Mouse (Mus musculus) liver, embryonic 16.5 days (tissue): ENCODE measurements at regions not wholly inside any gene's neighbourhood (a gene's known extent, or its start where the extent isn't known, plus 50 kb on each side); places are given as distances from the start of the nearest gene placed in this dataset.

Experiments
- ATAC-seq: fragments of 200-750 bp; cut with Nextera tagmentation; 2 replicates; pipeline ENCODE4 v1.8.0; 2017; ENCODE audit warnings: low read depth, mild to moderate bottlenecking, moderate number of reproducible peaks, moderate library complexity
- H3K27ac ChIP-seq: fragments of 300-500 bp; sonication (generic); 2 replicates; pipeline ENCODE4 v1.5.1; 2014; ENCODE audit warnings: mild to moderate bottlenecking, low read length
- H3K27me3 ChIP-seq: fragments of 300-500 bp; sonication (generic); 2 replicates; pipeline ENCODE4 v1.6.1; 2014; ENCODE audit warnings: low read depth, low read length, mixed read lengths; ENCODE audit not compliant: control insufficient read depth, insufficient read depth
- H3K36me3 ChIP-seq: fragments of 300-500 bp; sonication (generic); 2 replicates; pipeline ENCODE4 v1.6.1; 2014; ENCODE audit warnings: mild to moderate bottlenecking; ENCODE audit not compliant: control insufficient read depth, insufficient read depth
- H3K4me1 ChIP-seq: fragments of 300-500 bp; sonication (generic); 2 replicates; pipeline ENCODE4 v1.6.1; 2014; ENCODE audit warnings: low read depth, low read length, mixed read lengths; ENCODE audit not compliant: control insufficient read depth
- H3K4me2 ChIP-seq: fragments of 300-500 bp; sonication (generic); 2 replicates; pipeline ENCODE4 v1.6.1; 2014; ENCODE audit warnings: low read depth, low read length, mixed read lengths
- H3K4me3 ChIP-seq: fragments of 300-500 bp; sonication (generic); 2 replicates; pipeline ENCODE4 v1.5.1; 2014; ENCODE audit warnings: low read depth, mild to moderate bottlenecking, low read length
- H3K9ac ChIP-seq: fragments of 300-500 bp; sonication (generic); 2 replicates; pipeline ENCODE4 v1.6.1; 2014; ENCODE audit warnings: low read depth, low read length
- H3K9me3 ChIP-seq: fragments of 300-500 bp; sonication (generic); replicated peaks from 2 replicates; pipeline ENCODE4 v1.6.1; 2016; ENCODE audit warnings: low read length; ENCODE audit not compliant: control insufficient read depth
- WGBS: fragments of 180-500 bp; shearing (Covaris S2); extraction: QIAGEN DNeasy Blood & Tissue Kit; methylation state at CpG from one replicate; pipeline ENCODE4 v1.1.7; 2014; ENCODE audit not compliant: insufficient replicate concordance; 5-methylcytosine and 5-hydroxymethylcytosine counted together

DNA sequence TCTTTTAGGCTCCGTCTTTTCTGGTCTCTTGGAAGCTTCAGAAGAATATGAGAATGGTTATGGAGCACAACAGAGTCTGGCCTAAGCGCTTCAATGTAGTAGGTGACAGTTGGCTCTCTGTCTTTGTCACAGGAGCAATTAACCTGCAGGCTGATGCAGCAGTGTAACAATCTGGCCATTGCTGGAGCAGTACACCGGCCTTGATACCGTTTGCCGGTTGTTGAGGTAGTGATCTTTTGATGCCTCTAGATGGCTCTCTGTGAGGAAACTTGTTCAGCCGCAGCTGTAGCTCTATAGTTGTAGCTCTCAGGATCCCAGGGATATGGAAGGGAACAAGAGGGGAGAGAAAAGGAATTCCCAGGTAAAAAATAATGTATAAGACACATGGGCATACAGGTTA, 196.1 kb upstream of the Cxcr4 start:
- no peak overlapping the region for H3K4me3 ChIP-seq
- H3K27ac ChIP-seq = no peak overlapping the region
- no peaks in the 10 kb centered on the region for H3K9me3 ChIP-seq
- H3K36me3 ChIP-seq = no peaks in the 10 kb centered on the region
- no peaks in the 10 kb centered on the region for H3K4me1 ChIP-seq
- ATAC-seq = no peak
- H3K27me3 ChIP-seq = no peaks in the 10 kb centered on the region
- WGBS = 43% methylated on average over 6 of the region's 6 CpGs
- H3K9ac ChIP-seq = no peak overlapping the region
- H3K4me2 ChIP-seq = no peak overlapping the region

DNA sequence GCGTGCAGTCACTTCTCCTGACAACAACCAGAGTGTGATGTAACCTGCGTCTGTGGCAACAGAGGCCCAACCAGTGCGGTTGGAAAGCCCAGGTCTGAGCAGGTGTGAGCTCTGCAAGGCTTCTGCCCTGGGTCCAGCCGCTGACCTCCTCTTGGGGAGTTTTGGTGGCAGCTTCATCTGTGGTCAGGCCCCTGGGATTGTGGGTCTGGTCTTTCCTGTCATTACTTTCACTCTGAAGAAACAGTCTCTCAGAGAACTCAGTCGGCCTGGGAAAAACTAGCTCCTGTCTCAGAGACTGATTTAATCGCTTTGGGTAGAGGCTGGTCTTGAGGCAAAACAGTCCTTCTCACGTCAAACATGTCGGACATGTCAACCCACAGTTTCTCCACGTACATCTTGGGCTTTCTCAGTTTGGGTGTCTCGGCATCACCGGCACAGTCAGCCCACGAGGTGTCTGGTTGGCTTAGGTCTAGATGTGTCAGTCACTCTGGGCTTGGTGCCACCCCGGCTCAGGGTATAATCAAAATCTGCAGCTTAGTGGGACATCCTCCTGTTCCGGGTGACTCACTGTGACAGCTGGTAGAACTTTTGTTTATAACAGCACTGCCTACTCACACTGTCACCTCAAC, 195.0 kb upstream of the Cxcr4 start:
- Histone ChIP-seq H3K9me3 (no peaks in the 10 kb centered on the region), H3K9ac (no peak overlapping the region), H3K4me1 (no peaks in the 10 kb centered on the region), H3K4me2 (no peak overlapping the region), H3K4me3 (no peak overlapping the region), H3K36me3 (no peaks in the 10 kb centered on the region), H3K27ac (no peak overlapping the region), H3K27me3 (no peaks in the 10 kb centered on the region)
- 58% methylated on average over 14 of the region's 14 CpGs for WGBS
- ATAC-seq = no peak

DNA sequence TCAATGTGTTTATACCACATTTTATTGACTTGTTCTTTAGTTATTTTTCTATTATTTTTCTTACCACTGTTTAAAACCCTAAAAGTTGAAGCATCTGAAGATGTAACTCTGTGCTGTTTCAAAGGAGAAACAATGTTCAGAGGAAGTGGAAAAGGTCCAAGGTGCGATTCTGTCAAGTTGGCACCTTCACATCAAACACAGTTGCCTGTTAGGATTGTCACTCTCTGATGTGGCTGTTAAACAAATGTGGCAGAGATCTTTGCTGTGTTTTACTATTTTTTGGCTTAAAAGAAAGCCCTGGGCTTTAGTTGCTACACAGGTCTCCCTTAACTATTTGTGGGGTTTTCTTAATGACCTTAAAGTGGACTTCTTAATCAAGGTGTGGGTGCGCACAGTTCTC, 190.2 kb upstream of the Cxcr4 start:
- no peak overlapping the region for H3K4me3 ChIP-seq
- 64% methylated on average over 2 of the region's 2 CpGs for WGBS
- H3K4me1 ChIP-seq = no peaks in the 10 kb centered on the region
- no peaks in the 10 kb centered on the region for H3K27me3 ChIP-seq
- no peak for ATAC-seq
- no peak overlapping the region for H3K4me2 ChIP-seq
- H3K27ac ChIP-seq = no peak overlapping the region
- H3K36me3 ChIP-seq = no peaks in the 10 kb centered on the region
- no peak overlapping the region for H3K9ac ChIP-seq
- H3K9me3 ChIP-seq = no peaks in the 10 kb centered on the region

DNA sequence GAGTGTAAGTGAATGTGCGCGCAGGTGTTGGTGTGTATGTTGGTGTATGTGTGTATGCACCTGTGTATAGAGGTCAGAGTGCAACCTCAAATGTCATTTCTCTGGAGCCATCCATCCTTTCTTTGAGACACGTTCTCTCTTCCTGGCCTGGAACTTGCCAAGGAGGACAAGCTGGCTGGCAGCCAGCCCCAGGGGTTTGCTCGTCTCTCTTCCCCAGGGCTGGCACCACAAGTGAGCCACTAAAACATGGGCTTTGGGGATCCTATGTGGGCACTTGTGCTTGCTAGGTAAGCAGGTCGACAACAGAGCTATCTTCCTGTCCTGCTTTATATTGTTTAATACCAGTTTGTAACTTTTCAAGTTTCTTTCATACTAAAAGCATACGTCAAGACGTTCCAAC, 189.8 kb upstream of the Cxcr4 start:
- H3K4me3 ChIP-seq = no peak overlapping the region
- no peaks in the 10 kb centered on the region for H3K9me3 ChIP-seq
- no peaks in the 10 kb centered on the region for H3K27me3 ChIP-seq
- H3K4me1 ChIP-seq = no peaks in the 10 kb centered on the region
- H3K4me2 ChIP-seq = no peak overlapping the region
- H3K9ac ChIP-seq = no peak overlapping the region
- WGBS = 65% methylated on average over 7 of the region's 7 CpGs
- H3K36me3 ChIP-seq = no peaks in the 10 kb centered on the region
- H3K27ac ChIP-seq = no peak overlapping the region
- no peak for ATAC-seq

DNA sequence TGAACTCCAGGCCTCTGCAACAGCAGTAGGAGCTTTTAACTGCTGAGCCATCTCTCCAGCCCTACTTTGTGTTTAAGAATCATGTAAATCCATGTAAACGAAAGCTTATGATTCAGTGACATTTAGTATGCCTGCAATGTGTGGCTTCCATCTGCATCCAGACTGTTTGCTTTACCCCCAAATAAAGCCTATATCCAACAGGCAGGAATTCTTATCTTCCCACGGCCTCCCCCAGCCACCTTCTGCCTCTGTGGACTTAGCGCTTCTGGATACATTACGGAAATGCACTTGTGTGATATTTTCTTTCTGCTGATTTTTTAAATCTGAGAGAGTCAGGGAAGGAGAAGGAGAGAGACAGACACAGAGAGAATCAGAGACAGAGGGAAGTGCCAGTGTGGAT, 189.2 kb upstream of the Cxcr4 start:
- ATAC-seq = no peak
- WGBS = 61% methylated on average over 4 of the region's 4 CpGs

DNA sequence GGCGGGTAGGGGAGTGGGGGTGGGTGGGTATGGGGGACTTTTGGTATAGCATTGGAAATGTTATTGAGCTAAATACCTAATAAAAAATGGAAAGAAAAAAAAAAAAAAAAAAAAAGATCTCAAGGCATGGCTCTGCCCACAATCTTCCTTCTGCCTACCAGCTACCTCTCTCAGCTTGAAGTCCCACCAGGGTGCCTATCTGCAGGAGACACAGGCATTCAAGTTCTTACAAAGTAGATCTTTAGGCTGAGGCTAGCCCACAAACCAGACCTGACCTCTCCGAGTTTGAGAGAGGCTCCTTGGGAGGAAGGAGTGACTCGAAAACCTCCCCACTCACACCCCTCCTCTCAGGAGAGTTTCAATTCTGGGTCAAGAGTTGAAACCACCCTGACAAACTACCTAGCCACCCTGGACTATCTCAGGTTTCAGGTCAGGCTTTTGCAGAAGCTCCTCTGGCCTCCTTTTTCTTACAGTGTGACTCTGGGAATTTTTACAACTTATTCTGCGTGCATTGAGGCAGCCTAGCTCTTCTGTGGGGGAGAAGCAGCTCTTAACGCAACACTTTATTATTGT, 187.6 kb upstream of the Cxcr4 start:
- 63% methylated on average over 5 of the region's 5 CpGs for WGBS
- Histone ChIP-seq H3K27me3 (no peaks in the 10 kb centered on the region), H3K4me3 (no peak overlapping the region), H3K9ac (no peak overlapping the region), H3K9me3 (no peaks in the 10 kb centered on the region), H3K4me1 (no peaks in the 10 kb centered on the region), H3K36me3 (no peaks in the 10 kb centered on the region), H3K27ac (no peak overlapping the region), H3K4me2 (no peak overlapping the region)
- ATAC-seq = no peak

More for the DNA sequence above, 189.2 kb upstream of the Cxcr4 start:
- Histone ChIP-seq H3K9me3 (no peaks in the 10 kb centered on the region), H3K4me1 (no peaks in the 10 kb centered on the region), H3K4me3 (no peak overlapping the region), H3K27me3 (no peaks in the 10 kb centered on the region), H3K27ac (no peak overlapping the region), H3K9ac (no peak overlapping the region), H3K4me2 (no peak overlapping the region), H3K36me3 (no peaks in the 10 kb centered on the region)

DNA sequence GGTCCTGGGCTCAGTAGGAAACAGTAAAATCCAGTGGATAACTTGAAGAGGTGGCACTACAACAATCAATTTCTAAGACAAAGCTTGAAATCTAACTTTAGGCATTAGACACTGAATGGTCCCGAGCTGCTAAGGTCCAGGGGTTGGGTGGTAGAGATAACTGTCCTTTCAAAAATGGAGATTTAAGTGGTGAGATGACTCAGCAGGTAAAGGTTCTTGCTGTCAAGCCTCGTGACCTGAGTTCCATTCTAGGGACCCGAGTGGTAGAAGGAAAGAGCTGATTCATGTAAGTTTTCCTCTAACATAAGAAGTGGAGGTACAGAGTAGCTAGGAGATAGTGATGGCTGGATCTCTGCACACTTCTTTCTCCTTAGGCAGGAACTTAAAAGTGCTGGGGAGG, 180.3 kb upstream of the Cxcr4 start:
- H3K36me3 ChIP-seq = no peaks in the 10 kb centered on the region
- no peak for ATAC-seq
- H3K9me3 ChIP-seq = no peaks in the 10 kb centered on the region
- no peaks in the 10 kb centered on the region for H3K4me1 ChIP-seq
- no peak overlapping the region for H3K4me2 ChIP-seq
- no peak overlapping the region for H3K27ac ChIP-seq
- no peaks in the 10 kb centered on the region for H3K27me3 ChIP-seq
- H3K9ac ChIP-seq = no peak overlapping the region
- 42% methylated on average over 3 of the region's 3 CpGs for WGBS
- H3K4me3 ChIP-seq = no peak overlapping the region

DNA sequence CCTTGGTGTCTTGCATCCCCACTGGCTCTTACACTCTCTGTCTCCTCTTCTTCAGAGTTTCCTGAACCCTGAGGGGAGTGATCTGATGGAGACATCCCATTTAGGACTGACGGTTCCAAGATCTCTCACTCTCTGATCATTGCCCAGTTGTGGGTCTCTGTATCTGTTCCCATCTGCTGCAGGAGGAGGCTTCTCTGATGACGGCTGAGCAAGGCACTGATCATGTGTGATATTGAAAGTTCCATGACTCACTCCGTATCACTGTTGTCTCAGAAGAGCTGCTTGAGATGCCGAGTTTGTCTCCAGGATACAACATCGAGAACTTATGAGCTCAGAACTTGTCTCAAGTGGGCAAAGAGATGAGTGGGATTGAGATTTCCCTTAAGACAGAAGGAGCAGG, 178.7 kb upstream of the Cxcr4 start:
- Histone ChIP-seq H3K4me3 (no peak overlapping the region), H3K9ac (no peak overlapping the region), H3K36me3 (no peaks in the 10 kb centered on the region), H3K4me1 (no peaks in the 10 kb centered on the region), H3K27me3 (no peaks in the 10 kb centered on the region), H3K4me2 (no peak overlapping the region), H3K9me3 (no peaks in the 10 kb centered on the region), H3K27ac (no peak overlapping the region)
- ATAC-seq = no peak
- 67% methylated on average over 5 of the region's 5 CpGs for WGBS

DNA sequence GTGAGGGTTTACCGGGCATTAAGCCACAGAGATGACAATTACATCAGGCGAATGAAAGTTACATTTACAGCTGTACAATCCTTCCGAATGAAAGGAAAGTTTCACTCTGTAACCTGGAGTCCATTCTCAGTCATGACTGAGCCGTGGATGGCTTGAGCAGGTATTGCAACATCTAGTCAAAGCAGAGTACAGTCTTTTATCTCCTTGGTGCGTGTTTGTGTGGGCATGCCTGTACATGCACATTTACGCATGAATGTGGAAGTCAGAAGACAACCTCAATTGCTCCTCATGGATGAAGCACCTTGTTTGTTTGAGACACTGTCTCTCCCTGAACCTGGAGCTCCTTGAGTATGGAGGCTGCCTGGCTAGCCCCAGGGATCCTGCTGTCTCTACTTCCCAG, 175.9 kb upstream of the Cxcr4 start:
- no peaks in the 10 kb centered on the region for H3K27me3 ChIP-seq
- 60% methylated on average over 6 of the region's 6 CpGs for WGBS
- H3K4me2 ChIP-seq = no peak overlapping the region
- no peak overlapping the region for H3K27ac ChIP-seq
- no peak overlapping the region for H3K4me3 ChIP-seq
- H3K9ac ChIP-seq = no peak overlapping the region
- no peaks in the 10 kb centered on the region for H3K4me1 ChIP-seq
- no peaks in the 10 kb centered on the region for H3K9me3 ChIP-seq
- ATAC-seq = no peak
- H3K36me3 ChIP-seq = no peaks in the 10 kb centered on the region
